Mouse (Mus musculus) limb, embryonic 15.5 days (tissue): ENCODE measurements around the gene Adgrb3. TPM values are rescaled to one million over a fixed set of nuclear protein-coding genes. Genes with fewer than 3 reads are reported as not detected.

Experiments used
- ATAC-seq: fragments of 200-750 bp; cut with Nextera tagmentation; 2 replicates; pipeline ENCODE4 v1.8.0; 2017; ENCODE audit warnings: low read depth, moderate TSS enrichment; ENCODE audit not compliant: insufficient number of reproducible peaks, low FRiP score, low TSS enrichment
- H3K27ac ChIP-seq: fragments of 300-500 bp; sonication (generic); 2 replicates; pipeline ENCODE4 v1.5.1; 2015; ENCODE audit warnings: moderate library complexity, mild to moderate bottlenecking, inconsistent platforms
- H3K27me3 ChIP-seq: fragments of 300-500 bp; sonication (generic); 2 replicates; pipeline ENCODE4 v1.6.1; 2015; ENCODE audit warnings: inconsistent platforms
- H3K36me3 ChIP-seq: fragments of 300-500 bp; sonication (generic); 2 replicates; pipeline ENCODE4 v1.6.1; 2015; ENCODE audit warnings: inconsistent platforms
- H3K4me1 ChIP-seq: fragments of 300-500 bp; sonication (generic); 2 replicates; pipeline ENCODE4 v1.6.1; 2015; ENCODE audit warnings: inconsistent platforms
- H3K4me2 ChIP-seq: fragments of 300-500 bp; sonication (generic); 2 replicates; pipeline ENCODE4 v1.6.1; 2015; ENCODE audit warnings: mild to moderate bottlenecking, inconsistent platforms
- H3K4me3 ChIP-seq: fragments of 300-500 bp; sonication (generic); 2 replicates; pipeline ENCODE4 v1.5.1; 2015; ENCODE audit warnings: mild to moderate bottlenecking, inconsistent platforms
- H3K9ac ChIP-seq: fragments of 300-500 bp; sonication (generic); 2 replicates; pipeline ENCODE4 v1.6.1; 2015; ENCODE audit warnings: inconsistent platforms
- H3K9me3 ChIP-seq: fragments of 300-500 bp; sonication (generic); 2 replicates; pipeline ENCODE4 v1.6.1; 2016; ENCODE audit warnings: inconsistent platforms
- WGBS: fragments of 180-500 bp; shearing (Covaris S2); methylation state at CpG from one replicate; pipeline ENCODE4 v1.1.7; 2015; 5-methylcytosine and 5-hydroxymethylcytosine counted together
- polyA plus RNA-seq: library from polyadenylated mRNA; unstranded; fragments of >200 nt; fragmentation: Nextera tagmentation; extraction: Ambion mirVana; gene quantifications from 2 replicates; pipeline ENCODE4 v1.2.1, GENCODE M21; 2015

Gene Adgrb3
- polyA plus RNA-seq, 1 experiment from 2014 or later: 2.0 TPM

DNA sequence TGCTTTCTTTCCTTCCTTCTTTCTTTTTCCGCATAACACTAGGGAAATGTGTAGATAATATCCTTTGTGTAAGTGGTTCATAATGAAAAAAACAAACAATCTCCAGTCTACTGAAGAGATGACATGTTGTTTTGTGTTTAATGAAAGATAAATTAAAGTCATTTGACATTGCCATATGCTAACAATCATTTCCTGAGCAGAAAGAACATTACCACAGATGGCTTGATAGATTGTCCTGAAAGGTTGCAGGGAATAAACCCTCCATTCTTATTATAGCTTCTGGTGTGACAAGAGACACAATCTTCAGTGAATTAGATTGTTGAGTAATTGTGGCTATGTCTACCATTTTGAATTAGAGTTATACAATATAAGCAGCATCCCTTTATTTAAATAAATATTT is 247.8 kb downstream of the Adgrb3 start:
- WGBS: 94% methylated on average over 1 of the region's 1 CpGs
- H3K4me3 ChIP-seq: no peak overlapping the region
- no peak overlapping the region for H3K9ac ChIP-seq
- no peak for ATAC-seq
- H3K4me2 ChIP-seq: no peak overlapping the region
- no peaks in the 10 kb centered on the region for H3K4me1 ChIP-seq
- H3K27ac ChIP-seq: no peak overlapping the region
- H3K9me3 ChIP-seq: no peaks in the 10 kb centered on the region
- H3K27me3 ChIP-seq: no peaks in the 10 kb centered on the region
- H3K36me3 ChIP-seq: no peaks in the 10 kb centered on the region

DNA sequence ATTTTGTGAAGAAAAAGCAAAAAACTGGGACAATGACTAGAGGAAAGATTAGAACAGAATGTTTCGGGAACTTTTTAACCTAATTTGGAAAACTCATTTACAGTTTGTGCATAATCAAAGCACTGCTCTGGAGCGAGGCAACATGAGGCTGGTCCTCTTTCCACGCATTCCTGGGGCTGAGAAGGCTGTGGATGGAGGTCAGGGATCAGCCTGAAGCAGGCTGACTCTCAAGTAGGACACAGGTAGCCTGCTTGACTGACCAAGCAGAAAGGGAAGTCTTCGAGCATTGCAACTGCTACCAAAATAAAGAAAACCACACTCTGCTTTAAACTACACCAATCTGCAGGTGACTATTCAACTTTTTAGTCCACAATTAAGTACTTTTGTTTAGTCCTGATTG is 251.7 kb downstream of the Adgrb3 start:
- Histone ChIP-seq H3K36me3 (no peaks in the 10 kb centered on the region), H3K9me3 (no peaks in the 10 kb centered on the region), H3K27ac (no peak overlapping the region), H3K4me1 (no peaks in the 10 kb centered on the region), H3K4me3 (no peak overlapping the region), H3K9ac (no peak overlapping the region), H3K4me2 (no peak overlapping the region), H3K27me3 (no peaks in the 10 kb centered on the region)
- no peak for ATAC-seq
- WGBS: 73% methylated on average over 4 of the region's 4 CpGs

DNA sequence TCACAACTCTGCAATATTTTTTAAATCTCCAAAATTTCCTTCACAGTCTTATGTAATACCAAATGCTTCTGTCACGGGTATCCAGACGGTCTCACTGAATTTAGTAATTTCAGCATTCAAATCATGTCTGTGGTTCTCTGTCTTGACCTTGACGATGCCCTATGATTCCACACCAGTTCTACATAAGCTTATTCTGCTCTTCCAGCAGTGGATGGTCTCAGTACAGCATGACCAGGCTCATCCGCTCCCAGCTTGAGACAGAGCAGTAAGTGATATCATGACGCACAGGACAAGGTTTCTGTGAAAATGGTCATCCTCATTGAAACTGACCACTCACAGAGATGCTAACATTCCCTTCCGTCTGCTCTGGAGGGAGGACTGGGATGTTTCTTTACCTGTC is 252.9 kb downstream of the Adgrb3 start:
- H3K36me3 ChIP-seq: no peaks in the 10 kb centered on the region
- WGBS: 89% methylated on average over 6 of the region's 6 CpGs
- H3K4me1 ChIP-seq: no peaks in the 10 kb centered on the region
- H3K9me3 ChIP-seq: no peaks in the 10 kb centered on the region
- no peaks in the 10 kb centered on the region for H3K27me3 ChIP-seq
- no peak overlapping the region for H3K27ac ChIP-seq
- no peak overlapping the region for H3K9ac ChIP-seq
- ATAC-seq: no peak
- no peak overlapping the region for H3K4me3 ChIP-seq
- no peak overlapping the region for H3K4me2 ChIP-seq

DNA sequence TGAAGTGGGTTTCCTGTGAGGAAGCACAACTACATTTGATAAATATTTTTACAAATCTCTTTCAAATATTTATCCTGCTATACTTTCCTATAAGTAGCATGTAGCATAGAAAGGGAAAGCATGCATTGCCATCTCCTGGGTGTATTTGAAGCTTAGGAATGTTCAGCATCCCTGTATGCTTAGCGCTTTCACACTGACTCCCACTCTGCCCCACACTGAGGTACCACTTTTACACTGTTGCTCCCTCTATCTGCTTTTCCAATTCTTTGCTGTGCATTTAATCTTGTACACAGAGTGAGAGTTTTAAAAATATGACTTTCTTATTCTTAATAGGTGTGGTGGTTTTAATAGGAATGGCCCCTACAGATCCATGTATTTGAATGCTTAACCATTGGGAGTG is 261.4 kb downstream of the Adgrb3 start:
- no peaks in the 10 kb centered on the region for H3K9me3 ChIP-seq
- H3K9ac ChIP-seq: no peak overlapping the region
- no peaks in the 10 kb centered on the region for H3K36me3 ChIP-seq
- H3K4me1 ChIP-seq: no peaks in the 10 kb centered on the region
- no peak for ATAC-seq
- H3K4me2 ChIP-seq: no peak overlapping the region
- H3K4me3 ChIP-seq: no peak overlapping the region
- 94% methylated on average over 1 of the region's 1 CpGs for WGBS
- H3K27me3 ChIP-seq: no peaks in the 10 kb centered on the region
- no peak overlapping the region for H3K27ac ChIP-seq

DNA sequence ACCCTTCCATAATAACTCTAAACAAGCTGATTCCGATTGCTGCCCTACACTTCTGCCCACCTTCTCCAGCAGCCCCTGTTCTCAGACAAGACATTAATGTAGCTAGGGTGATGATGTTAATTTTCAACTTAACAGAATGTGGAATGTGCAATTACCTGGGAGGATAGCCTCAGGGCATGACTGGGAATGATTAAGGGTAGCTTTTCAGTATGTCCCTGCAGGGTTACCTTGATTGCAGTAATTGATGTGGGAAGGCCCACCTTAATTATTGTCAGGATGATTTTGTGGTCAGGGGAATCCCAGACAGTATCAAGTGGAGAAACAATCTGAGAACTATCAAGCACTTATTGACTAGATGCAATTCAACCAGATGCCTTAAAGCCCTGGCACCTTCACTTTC is 283.4 kb downstream of the Adgrb3 start:
- WGBS: 65% methylated on average over 1 of the region's 1 CpGs
- H3K27me3 ChIP-seq: no peaks in the 10 kb centered on the region
- H3K4me1 ChIP-seq: no peaks in the 10 kb centered on the region
- H3K9me3 ChIP-seq: no peaks in the 10 kb centered on the region
- no peak for ATAC-seq
- no peak overlapping the region for H3K27ac ChIP-seq
- no peak overlapping the region for H3K4me2 ChIP-seq
- H3K36me3 ChIP-seq: no peaks in the 10 kb centered on the region
- no peak overlapping the region for H3K9ac ChIP-seq
- no peak overlapping the region for H3K4me3 ChIP-seq

DNA sequence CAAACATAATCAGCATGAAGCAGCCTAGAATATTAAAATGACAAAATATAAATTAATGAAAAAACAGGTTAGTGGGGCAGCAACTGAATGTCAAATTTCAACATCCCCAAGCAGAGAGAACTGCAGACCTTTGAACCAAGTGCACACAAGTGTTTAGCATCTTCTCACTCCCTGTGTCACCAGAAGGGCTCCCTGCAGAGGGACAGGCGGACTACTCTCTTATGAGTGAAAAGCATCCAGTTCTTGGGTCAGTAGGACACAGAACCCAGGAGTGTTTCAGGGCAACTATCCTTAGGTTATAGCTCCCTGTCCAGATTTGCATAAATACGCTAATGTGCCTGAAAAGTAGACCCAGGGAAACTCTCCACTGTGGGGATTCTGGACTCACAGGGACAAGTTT is 285.6 kb downstream of the Adgrb3 start:
- no peak for ATAC-seq
- no peaks in the 10 kb centered on the region for H3K27me3 ChIP-seq
- WGBS: 80% methylated on average over 2 of the region's 2 CpGs

DNA sequence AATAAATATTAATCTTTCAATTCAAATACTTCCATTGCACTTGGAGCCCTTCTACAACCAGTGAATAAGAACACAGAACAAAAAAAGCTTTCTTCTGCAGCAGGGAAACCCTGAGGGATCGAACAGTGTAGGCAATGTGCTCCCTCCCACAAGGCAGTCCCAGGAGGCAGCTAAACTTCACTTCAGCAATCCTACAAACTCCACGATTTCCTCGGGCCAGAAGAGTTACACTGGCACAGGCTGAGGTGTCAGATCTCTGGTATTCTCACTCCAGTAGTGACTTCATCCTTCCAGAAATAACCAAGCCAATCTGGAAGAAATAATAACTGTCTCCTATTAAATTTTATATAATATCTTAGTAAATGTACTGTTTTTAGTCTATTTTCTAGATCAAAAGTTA is 286.6 kb downstream of the Adgrb3 start:
- no peaks in the 10 kb centered on the region for H3K36me3 ChIP-seq
- WGBS: 33% methylated on average over 3 of the region's 3 CpGs
- H3K27ac ChIP-seq: no peak overlapping the region
- no peak overlapping the region for H3K4me2 ChIP-seq
- H3K4me3 ChIP-seq: no peak overlapping the region
- H3K4me1 ChIP-seq: no peaks in the 10 kb centered on the region
- H3K27me3 ChIP-seq: no peaks in the 10 kb centered on the region
- no peaks in the 10 kb centered on the region for H3K9me3 ChIP-seq
- H3K9ac ChIP-seq: no peak overlapping the region
- ATAC-seq: no peak

More for the DNA sequence above, 285.6 kb downstream of the Adgrb3 start:
- no peaks in the 10 kb centered on the region for H3K36me3 ChIP-seq
- no peaks in the 10 kb centered on the region for H3K4me1 ChIP-seq
- no peak overlapping the region for H3K27ac ChIP-seq
- H3K4me2 ChIP-seq: no peak overlapping the region
- no peaks in the 10 kb centered on the region for H3K9me3 ChIP-seq
- H3K4me3 ChIP-seq: no peak overlapping the region
- H3K9ac ChIP-seq: no peak overlapping the region

DNA sequence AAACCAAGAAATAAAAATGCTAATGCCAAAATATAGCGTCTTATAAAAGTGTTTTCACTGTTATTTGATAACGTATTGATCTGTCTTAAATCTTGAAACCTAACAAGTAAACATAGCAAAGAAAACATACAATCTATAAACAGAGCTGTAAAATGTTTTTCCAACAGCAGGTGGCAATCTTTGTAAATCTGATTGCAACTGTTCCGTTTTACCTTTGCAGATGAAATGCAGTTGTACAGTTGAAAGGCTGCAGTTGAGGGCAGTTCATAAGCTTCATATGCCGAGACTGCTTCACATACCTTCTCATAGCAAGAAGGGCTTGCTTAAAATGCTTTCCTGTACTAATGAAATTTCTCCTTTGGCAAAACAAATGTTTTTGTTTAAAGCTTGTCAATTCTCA is 302.5 kb downstream of the Adgrb3 start:
- 58% methylated on average over 4 of the region's 4 CpGs for WGBS
- H3K27ac ChIP-seq: no peak overlapping the region
- ATAC-seq: no peak
- no peaks in the 10 kb centered on the region for H3K9me3 ChIP-seq
- no peaks in the 10 kb centered on the region for H3K4me1 ChIP-seq
- no peak overlapping the region for H3K4me3 ChIP-seq
- H3K36me3 ChIP-seq: no peaks in the 10 kb centered on the region
- H3K27me3 ChIP-seq: no peaks in the 10 kb centered on the region
- no peak overlapping the region for H3K9ac ChIP-seq
- no peak overlapping the region for H3K4me2 ChIP-seq

DNA sequence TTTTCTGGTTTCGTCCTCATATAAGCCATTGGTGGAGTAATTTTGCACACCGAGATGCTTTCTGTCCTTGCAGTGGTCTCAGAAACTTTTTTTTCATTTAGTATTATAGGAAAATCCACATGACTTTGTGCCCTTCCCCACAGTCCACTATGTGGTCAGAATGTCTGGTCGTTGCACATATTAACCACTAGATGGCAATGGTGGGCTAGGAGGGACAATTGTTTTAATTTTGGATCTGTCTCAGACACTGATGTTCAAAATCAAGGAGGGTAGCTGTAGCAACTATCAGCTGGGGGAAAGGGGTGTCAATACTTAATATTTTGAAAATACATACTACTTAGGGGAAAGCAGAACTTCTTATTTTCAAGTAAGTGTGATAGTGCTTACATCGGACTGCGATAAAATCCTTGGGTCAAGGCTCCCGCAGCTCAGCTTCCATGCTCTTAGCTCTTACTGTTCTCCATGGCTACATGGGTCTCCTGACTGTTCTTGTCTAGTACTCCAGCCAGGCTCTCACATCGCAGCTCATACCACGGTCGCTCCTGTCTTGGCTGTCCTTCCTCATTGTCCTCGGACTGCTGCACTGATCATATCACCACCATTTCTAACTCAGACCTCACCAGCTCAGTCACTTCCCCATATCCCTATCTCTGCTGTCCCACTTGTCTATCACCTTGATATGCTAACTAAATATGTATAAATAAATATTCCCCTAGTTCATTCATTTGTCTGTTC is 319.0 kb downstream of the Adgrb3 start:
- Histone ChIP-seq H3K36me3 (no peaks in the 10 kb centered on the region), H3K27ac (no peak overlapping the region), H3K4me3 (no peak overlapping the region), H3K4me2 (no peak overlapping the region), H3K9ac (no peak overlapping the region), H3K27me3 (no peaks in the 10 kb centered on the region), H3K9me3 (no peaks in the 10 kb centered on the region), H3K4me1 (no peaks in the 10 kb centered on the region)
- ATAC-seq: no peak
- WGBS: 63% methylated on average over 10 of the region's 10 CpGs

DNA sequence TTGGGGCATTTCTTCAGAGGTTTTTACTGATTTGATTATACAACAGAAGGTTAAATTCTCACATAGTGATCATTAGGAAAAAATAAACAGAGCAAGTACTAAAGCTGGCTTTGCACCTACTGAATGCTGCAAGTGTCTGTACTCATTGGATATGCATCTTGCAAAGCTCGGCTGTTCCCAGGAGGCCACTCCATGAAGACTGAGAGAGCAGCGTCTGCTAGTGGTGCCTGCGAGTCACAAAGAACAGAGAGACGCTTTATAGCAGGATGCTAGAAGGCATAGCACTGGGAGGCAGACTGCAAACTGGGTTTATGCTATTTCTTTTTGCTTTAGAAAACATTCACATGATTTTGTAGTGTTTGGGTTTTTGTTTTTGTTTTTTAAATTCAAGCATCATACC is 325.2 kb downstream of the Adgrb3 start:
- no peak overlapping the region for H3K4me3 ChIP-seq
- 12% methylated on average over 4 of the region's 4 CpGs for WGBS
- no peak overlapping the region for H3K4me2 ChIP-seq
- no peaks in the 10 kb centered on the region for H3K9me3 ChIP-seq
- no peaks in the 10 kb centered on the region for H3K27me3 ChIP-seq
- no peak overlapping the region for H3K27ac ChIP-seq
- no peak overlapping the region for H3K9ac ChIP-seq
- no peaks in the 10 kb centered on the region for H3K4me1 ChIP-seq
- no peaks in the 10 kb centered on the region for H3K36me3 ChIP-seq
- ATAC-seq: no peak

DNA sequence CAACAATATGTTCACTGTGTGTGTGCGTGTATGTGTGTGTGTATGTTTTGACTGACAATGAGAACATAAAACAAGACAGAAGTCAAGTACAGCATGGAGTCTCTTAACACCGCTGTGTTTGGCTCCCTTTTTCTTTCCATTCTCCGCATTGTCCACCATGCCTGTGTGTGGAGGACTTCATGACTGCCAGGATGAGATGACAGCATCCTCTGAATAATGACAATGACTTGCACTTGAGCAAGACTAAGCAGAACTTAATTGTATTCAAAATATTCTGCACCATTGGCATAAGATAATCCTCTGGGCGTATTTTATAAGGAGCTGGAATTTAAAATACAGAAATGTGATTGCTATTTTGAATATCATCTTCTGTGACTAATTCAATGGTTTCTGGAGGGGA is 326.0 kb downstream of the Adgrb3 start:
- H3K36me3 ChIP-seq: no peaks in the 10 kb centered on the region
- H3K27ac ChIP-seq: no peak overlapping the region
- no peaks in the 10 kb centered on the region for H3K9me3 ChIP-seq
- H3K9ac ChIP-seq: no peak overlapping the region
- no peaks in the 10 kb centered on the region for H3K27me3 ChIP-seq
- no peaks in the 10 kb centered on the region for H3K4me1 ChIP-seq
- 84% methylated on average over 4 of the region's 4 CpGs for WGBS
- no peak overlapping the region for H3K4me3 ChIP-seq
- no peak for ATAC-seq
- no peak overlapping the region for H3K4me2 ChIP-seq

DNA sequence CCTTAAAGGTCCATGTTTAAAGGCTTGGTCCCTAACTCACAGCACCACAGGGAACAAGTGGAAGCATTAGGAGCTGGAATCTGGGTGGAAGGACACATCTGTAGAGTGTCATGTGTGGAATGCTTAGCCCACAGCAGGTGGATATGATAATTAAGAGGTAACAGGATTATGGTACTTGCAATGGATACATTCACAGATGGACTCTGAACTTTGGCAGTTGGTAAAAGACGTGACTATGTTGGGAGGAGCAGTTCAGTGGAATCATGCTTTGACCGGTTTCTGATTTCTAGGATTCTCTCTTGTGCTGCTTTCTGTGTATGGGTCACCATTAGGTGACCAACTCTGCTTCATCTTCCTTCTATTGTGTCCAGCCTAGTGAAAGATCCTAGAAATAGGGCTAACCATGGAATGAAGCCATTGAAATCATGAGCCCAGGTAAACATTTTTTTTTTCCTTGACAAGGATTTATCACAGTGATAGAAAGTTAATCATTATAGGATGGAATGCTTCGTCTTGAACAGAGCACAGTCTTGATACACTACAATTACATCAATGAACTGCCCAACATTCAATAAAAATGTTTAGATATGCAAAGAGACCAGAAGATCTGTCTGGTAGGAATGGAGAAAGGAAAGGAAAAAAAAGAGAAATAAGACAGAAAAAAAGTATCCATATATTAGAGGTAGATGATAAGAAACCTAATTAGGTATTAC is 334.1 kb downstream of the Adgrb3 start:
- Histone ChIP-seq H3K4me1 (no peaks in the 10 kb centered on the region), H3K36me3 (no peaks in the 10 kb centered on the region), H3K27me3 (no peaks in the 10 kb centered on the region), H3K27ac (no peak overlapping the region), H3K4me3 (no peak overlapping the region), H3K9me3 (no peaks in the 10 kb centered on the region), H3K9ac (no peak overlapping the region), H3K4me2 (no peak overlapping the region)
- 84% methylated on average over 3 of the region's 3 CpGs for WGBS
- ATAC-seq: no peak
